Mouse (Mus musculus): ENCODE measurements around the gene Capn12.
"Not testable (repeated sequence)": the region's sequence is repeated elsewhere in the genome, so short reads cannot be mapped to it uniquely, and the experiment has no call there.

The Capn12 gene

GRCm38 (mm10) chr7:28877155-28877554 lies 4.1 kb upstream of the Capn12 start:
- peak; percentile 45 for DNase-seq (ENCODE audit: extremely low read depth, low read depth)

DNA sequence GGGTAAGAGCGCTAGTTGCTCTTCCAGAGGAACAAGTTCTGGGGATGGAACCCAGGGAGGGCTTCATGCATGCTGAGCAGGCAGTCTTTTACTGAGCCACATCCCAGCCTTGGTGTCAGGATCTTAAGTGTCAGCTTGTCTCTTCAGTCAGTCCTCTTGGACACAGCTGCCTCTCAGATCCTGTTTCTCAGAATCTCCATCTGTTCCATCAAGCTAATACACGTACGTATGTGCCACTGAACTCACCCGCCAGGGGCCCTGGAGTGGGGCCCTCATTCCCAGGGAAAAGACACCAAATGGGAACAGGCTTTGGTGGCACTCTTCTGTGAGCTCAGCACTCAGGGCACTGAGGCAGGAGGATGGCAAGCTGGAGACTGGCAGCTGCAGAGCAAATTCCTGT lies 3.4 kb upstream of the Capn12 start:
- DNase-seq (ENCODE audit: extremely low read depth, low read depth): no peak

DNA sequence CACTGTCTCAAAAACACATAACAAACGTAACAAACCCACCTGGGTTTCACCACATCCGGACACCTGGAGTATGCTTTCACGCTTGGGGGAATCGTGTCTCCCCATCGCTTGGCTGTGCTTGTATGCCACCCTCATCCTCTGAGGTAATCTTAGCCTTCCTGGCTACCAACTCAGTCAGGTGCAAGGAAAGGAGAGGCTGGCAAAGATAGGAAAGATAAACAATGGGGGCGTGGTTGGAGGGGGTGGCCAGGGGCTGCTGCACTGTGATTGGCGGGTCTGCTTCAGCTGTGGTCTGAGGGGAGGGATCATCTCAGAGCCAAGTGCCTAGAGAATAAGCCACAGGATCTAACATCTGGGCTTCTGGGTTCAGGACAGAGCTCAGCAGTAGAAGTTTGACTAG lies 1.6 kb upstream of the Capn12 start:
- DNase-seq (ENCODE audit: extremely low read depth, low read depth): no peak

DNA sequence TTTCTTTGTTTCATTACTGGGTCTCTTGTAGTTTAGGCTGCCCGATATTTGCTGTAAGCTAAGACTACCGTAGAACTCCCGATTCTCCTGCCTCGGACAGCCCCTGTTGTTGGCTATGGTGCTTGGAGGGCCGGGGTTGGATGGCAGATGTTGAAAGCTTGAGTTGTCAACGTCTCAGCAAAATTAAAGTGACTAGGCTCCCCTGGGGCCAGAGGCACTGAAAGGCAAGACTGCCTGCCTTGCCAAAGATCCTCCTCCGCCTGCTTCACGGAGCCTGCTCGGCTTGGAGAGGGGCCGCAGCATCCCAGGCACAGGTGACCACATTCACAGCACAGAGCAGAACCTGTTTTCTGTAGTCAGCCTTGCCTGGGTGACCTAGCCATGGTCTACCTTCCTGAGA lies 668 bp upstream of the Capn12 start:
- no peak for DNase-seq (ENCODE audit: extremely low read depth, low read depth)

- DNase-seq (ENCODE audit: extremely low read depth, low read depth): no peak
Observed at GRCm38 (mm10) chr7:28883039-28883438, 1.8 kb downstream of the Capn12 start.

GRCm38 (mm10) chr7:28883704-28884103 lies 2.5 kb downstream of the Capn12 start:
- DNase-seq (ENCODE audit: extremely low read depth, low read depth): not testable (repeated sequence)

DNA sequence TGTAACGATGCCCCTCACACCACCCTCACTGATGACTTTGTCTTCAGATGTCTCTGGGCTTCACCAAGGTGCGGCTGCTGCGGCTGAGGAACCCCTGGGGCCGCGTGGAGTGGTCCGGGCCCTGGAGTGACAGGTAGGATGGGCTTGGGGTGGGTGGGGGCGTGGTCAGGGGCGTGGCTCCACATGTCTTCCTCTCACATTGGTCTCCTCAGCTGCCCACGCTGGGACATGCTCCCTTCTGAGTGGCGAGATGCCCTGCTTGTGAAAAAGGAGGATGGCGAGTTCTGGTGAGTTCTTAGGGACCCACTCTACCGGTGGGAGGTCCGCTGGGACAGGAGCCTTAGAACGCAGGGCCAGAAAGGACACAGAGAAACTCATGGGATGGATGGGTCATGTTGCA lies 5.3 kb downstream of the Capn12 start:
- DNase-seq (ENCODE audit: extremely low read depth, low read depth): no peak

DNA sequence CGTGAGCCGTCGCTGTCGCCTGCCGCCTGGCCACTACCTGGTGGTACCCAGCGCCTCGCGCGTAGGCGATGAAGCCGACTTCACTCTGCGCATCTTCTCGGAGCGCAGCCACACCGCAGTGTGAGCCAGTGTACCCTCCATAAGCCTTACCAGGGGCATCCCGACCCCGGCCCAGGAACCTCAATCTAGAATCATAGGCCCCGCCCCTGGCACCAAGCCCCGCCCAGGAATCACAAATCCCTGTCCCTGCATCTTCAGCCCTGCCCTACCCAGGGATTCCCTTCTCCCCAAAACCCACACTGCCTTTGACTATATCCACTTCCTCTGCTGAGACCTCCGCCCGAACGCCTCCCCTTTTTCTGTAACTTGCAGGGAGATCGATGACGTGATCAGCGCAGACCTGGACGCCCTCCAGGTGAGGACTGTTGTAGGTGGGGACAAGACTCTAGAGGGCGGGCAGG lies 7.5 kb downstream of the Capn12 start:
- DNase-seq (ENCODE audit: extremely low read depth, low read depth): no peak

GRCm38 (mm10) chr7:28892601-28893000 lies 11.4 kb downstream of the Capn12 start:
- DNase-seq (ENCODE audit: extremely low read depth, low read depth): no peak

DNA sequence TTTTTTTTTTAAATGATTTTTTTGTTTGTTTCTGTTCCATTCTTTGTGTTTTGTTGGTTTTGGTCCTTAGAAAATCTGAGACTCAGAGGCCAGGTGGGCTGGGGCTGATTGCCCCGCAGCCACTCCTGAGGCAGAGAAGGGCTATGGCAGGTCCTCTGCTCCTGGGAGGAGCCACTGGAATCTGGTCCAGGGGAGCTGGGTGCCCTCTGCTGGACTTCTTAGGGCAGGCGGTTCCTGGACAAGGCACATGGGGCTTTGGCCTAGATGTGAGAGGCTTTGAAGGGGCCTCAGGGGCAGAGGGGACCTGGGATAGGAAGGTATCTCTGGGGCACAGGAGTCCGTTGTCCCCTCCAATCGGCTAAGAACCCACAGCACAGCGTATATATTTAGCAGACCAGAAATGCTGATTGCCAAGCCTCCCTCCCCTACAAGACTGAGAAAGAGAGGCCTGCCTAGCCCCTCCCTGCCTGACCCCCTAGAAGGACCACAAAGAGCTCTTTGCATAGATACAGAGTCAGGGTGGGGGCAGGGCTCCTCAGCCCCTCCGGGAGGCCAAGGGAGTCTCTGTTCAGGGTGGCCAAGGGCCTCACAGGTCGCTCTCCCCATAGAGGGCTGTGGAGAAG lies 12.5 kb downstream of the Capn12 start:
- no peak for DNase-seq (ENCODE audit: extremely low read depth, low read depth)

DNA sequence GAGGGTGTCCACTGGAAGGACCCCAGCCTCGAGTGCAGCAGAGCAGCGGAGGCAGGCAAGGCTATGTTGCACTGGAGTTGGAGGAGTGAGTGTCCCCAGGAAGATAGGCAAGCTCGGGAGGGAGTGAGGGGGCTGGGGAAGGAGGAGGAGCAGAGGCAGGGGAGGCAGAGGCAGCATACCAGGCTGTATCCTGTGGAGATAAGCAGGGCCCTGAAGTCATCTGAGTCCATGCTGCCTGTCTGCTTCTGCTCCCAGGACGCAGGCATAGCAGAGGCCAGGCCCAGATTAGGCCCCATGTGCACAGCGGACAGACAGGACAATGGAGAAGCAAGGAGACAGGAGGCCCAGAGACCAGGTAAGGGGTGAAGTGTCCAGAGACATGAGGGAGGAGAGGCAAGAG lies 13.7 kb downstream of the Capn12 start:
- no peak for DNase-seq (ENCODE audit: extremely low read depth, low read depth)

DNA sequence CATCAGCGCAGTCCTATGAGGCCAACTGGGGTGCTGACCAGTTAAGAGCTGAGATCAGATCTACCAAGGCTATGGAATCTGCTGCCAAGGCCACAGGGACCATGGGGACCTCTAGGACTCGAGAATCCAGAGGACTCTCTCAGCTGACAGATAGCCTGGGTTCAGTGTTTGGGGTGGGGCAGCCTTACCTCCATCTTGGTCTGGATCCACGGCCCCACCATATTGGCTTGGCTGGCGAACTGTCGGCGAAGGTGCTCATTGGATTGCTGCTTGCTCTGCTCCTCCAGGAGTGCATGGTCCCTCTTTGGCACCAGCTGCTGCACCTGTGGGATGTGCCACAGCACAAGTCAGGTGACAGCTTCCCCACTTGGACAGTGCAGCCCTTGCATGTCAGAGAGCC lies 16.4 kb downstream of the Capn12 start:
- DNase-seq (ENCODE audit: extremely low read depth, low read depth): no peak

DNA sequence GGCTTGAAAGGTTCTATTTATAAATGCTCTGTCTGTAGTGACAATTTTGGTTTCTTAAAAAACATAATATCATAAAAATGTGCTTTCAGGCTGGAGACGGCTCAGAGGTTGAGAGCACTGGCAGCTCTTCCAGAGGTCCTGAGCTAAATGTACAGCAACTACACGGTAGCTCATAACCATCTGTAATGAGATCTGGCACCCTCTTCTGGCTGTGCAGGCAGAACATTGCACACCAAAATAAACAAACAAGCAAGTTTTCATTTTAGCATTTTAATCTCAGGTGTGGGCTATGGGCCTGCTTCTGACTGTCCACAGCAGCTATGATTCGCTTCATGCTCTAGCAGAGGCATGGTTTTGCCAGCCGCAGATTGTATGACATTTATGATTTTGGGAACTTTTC lies 18.8 kb downstream of the Capn12 start:
- DNase-seq (ENCODE audit: extremely low read depth, low read depth): no peak

DNA sequence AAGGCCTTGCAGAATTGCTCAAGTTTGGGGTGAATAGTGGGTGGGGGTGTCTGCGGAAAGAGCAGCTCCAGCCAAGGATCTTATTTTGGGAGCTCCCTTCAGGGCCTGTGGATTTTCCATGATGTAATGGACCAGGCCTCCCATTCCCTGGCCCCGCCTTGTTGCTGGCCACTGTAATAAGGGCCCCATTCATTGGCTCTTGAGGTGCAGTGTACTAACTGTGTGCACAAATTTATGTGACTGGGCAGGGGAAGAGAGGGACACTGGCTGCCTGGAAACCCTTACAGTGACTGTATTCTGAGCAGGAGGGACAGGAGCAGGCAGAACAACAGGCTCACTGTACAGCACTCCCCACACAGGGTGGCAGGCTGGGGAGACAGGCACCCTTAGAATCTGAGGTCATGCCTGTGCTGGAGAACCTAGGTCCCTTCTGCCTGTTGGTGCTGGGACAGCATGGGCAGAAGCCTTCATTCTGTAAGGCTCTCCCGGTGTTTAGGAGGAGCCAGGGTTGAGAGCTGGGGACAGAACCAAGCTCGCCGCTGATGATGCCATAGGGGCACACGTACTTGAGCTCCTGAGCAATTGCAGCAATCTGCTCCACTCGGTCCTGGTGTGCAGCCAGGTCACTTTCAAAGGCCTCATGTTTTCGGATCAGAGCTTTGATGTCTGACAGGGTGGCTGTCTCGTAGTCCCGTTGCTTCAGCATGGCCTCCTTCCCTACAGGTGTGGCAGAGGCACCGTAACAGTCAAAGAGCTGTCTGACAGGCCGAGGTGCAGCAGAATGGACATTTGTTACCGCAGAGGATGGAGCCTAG lies 20.3 kb downstream of the Capn12 start:
- DNase-seq (ENCODE audit: extremely low read depth, low read depth): no peak

DNA sequence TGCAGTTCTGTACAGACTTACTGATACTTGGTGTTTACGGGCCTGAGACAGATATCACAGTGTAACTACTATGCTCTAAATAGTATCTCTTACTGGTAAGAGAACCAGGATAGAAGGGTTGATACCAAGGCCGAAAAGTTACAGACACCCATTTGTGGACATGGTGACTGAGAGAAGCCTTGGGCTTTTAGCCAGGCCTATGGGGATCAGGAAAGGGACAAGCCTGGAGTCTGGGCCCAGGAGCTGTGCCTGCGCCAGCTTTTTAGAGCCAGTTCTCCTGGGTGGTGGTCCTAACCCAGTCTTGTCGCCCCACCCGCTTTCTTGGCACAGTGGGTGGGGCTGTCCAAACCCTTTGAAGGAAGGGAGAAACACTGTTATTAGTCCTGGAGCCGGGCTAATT lies 21.0 kb downstream of the Capn12 start:
- DNase-seq (ENCODE audit: extremely low read depth, low read depth): no peak

DNA sequence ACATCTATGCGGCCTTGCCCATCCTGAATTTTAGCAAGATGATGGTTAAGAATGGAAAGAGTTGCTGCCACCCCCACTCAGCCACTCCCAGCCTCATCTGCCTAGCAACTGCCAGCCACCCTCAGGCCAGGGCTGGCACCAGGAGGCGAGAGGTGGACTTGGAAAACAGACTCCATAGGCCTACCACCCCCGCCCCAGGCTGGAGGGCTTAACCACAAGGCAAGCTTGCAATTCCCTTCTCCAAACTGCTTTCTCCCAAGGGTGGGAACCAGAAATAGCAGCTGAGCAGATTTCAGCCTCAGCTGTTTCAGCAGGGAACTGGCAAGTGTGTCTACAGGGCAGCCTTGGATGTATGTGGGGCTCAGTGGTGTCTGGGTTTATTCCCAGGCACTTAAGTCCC lies 21.6 kb downstream of the Capn12 start:
- no peak for DNase-seq (ENCODE audit: extremely low read depth, low read depth)

DNA sequence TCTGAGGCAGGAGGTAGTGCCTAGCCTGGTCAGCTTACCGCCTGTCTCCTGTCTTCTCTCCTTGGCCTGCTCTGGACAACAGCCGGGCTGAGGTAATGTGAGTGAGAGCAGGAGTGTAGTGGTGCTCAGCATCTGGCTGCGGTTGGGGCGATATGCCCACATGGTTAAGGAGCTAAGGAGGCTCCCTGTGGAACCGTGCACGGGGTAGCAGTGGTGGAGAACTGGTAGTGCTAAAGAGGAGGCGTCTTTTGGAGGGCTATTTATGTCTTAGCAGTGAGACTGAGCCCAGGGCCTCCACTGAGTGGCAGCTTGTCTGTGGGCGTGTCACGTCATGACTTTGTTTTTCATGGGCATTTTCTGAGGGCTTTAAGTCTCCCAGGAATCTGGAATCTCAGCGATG lies 22.6 kb downstream of the Capn12 start:
- DNase-seq (ENCODE audit: extremely low read depth, low read depth): no peak

DNA sequence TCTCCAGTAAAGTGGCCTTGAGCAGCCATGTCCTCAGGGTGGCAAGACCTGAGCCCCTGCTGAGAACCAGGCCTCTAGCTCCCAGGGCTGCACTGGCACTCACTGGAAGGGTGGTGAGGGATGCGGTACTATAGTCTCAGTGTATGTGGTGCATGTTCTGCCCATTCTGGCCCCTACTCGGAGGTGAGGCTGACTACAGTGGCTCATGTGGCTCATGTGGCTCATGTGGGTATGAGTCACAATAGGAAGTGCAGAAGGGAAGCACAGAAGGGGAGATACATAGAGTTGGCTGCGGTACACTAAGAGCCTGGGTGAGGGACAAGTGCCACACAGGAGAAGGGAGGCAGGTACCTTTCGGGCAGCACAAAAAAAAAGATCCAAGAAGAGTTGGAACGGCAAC lies 26.0 kb downstream of the Capn12 start:
- DNase-seq (ENCODE audit: extremely low read depth, low read depth): no peak

GRCm38 (mm10) chr7:28911632-28912031 lies 30.4 kb downstream of the Capn12 start:
- DNase-seq (ENCODE audit: extremely low read depth, low read depth): no peak

- no peak for DNase-seq (ENCODE audit: extremely low read depth, low read depth)
Observed at GRCm38 (mm10) chr7:28913171-28913570, 31.9 kb downstream of the Capn12 start.

DNA sequence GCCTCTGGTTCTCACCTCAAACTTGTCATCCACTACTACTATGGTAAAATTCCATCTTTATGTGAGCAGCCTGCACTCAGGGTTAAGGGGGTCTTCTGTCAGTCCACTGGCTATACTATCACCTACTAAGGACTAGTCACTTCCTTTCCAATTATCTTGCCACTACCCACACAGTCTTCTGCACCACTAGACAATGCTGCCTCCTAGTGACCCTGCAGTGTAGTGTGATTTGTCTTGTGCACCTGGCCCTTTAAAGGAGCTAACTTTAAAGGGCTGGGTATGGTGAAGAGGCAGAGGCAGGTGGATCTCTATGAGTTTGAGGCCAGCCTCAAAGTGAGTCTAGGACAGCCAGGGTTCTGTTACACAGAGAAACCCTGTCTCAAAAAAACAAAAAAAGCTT lies 35.3 kb downstream of the Capn12 start:
- DNase-seq (ENCODE audit: extremely low read depth, low read depth): peak; percentile 19

DNA sequence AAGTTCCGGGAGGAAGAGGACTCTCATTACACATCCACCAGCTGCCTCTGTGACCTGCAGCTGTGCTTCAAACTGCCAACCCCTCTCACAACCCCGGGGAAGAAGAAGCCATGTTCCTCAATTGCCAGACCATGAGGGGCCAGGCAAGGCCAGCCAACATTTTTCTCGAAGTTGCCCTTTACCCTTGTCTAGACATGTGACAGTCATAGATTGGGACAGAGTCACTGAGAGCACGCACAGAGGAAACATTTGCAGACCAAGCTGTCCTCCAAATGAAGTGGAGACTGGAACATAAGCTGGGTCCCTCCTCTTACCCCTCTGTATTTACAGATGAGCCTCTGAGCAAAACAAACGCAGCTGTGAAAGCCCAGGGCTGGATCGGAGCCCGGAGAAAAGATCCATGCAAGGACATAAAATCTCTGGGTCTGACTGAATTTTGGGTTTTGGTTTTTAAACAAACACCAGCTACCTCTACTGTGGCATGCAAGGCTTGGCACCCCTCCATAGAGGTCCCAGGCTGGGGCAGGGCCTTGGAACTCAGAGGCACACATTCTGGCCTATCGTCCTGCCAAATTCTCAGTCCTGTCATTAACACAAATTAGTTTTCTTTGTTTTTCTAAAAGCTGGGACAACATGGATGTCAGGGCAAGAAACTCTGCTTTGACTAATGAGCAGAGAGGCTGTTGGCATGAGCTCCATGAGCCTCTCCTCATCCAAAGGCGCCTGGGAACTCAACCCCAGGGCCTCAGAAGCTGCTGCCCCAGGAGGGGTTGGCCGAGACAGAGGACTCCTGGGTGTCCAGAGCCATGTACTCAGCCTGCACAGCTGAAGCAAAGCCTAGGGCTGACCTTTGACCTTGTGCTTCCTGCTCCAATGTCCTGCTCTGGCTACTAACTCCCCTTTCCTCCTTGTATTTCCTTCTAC lies 36.5 kb downstream of the Capn12 start:
- no peak for DNase-seq (ENCODE audit: extremely low read depth, low read depth)
